ENCODE assay signal across 9 mouse cellular contexts in the genomic region with DNA sequence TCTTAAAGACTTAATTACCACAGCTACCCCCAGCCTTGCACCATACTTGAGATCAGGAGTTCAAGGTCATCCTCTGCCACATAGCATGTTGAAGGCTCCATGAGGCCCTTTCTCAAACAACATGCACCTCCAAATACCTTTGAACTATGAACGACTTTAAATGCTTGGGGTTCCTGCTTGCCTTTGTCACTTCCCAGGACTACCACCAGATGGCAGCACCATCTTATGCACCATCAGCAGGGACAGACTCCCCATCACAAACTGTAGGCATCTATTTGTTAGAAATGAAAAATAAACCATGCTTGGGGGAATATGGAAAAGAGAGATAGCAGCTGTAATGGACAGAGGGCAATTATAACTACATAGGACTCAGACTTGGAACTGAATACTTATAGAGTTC. TPM values are rescaled to one million over a fixed set of nuclear protein-coding genes. Genes with fewer than 3 reads are reported as not detected.
DNase-seq lines count a peak whose midpoint lies in the region; ATAC-seq lines count a peak whose summit lies in the region.
"Had no signal": no experiment of that assay in that cellular context is flagged by ENCODE, and none has a peak within 500 bp of the region (broad histone marks: within the 10 kb centered on the region; RNA-seq: fewer than 3 reads in every experiment).

No protein-coding gene starts in this region.

- H3K4me1 ChIP-seq in heart, embryonic 11.5 days (ENCODE audit: control insufficient read depth, insufficient read depth, low read length) = no peaks in the 10 kb centered on the region
- H3K4me1 ChIP-seq: neural tube, embryonic 12.5 days had no signal

- H3K4me2 ChIP-seq in heart, embryonic 11.5 days = no peak overlapping the region
- H3K4me2 ChIP-seq: neural tube, embryonic 12.5 days had no signal

- no peaks in the 10 kb centered on the region for H3K36me3 ChIP-seq in heart, embryonic 11.5 days (ENCODE audit: control insufficient read depth, insufficient read depth, low read length)
- H3K36me3 ChIP-seq: neural tube, embryonic 12.5 days had no signal

- no peak for ATAC-seq in heart, embryonic 11.5 days (replicated peaks; ENCODE audit: insufficient number of reproducible peaks, low FRiP score, low TSS enrichment)
- peak; percentile 32 for ATAC-seq in activated CD4-positive, CD25-positive, alpha-beta regulatory T cell, adult 4 months
- ATAC-seq in common myeloid progenitor, adult 5-6 weeks (replicated peaks; ENCODE audit: low read depth, poor library complexity, severe bottlenecking) = peak; percentile 73
- ATAC-seq in granulocyte monocyte progenitor cell, adult 5-6 weeks (replicated peaks; ENCODE audit: poor library complexity, severe bottlenecking) = peak; percentile 56; the same call in 1 of the 2 replicates

- peak; percentile 48 for DNase-seq in heart, adult 8-10 months (ENCODE audit: low spot score)
- peak; percentile 55 to 57 for DNase-seq in layer of hippocampus, postnatal 36 days
- peak; percentile 83 for DNase-seq in mesoderm, embryonic 11.5 days (ENCODE audit: low read depth, low spot score)
- DNase-seq in telencephalon, adult 2 months (ENCODE audit: low read depth, low spot score) = peak; percentile 35

- 7% methylated on average over 1 of the region's 1 CpGs for WGBS in heart, embryonic 11.5 days (ENCODE audit: insufficient replicate concordance)

- no peak overlapping the region for H3K4me3 ChIP-seq in heart, embryonic 11.5 days (ENCODE audit: low read depth, low read length)
- H3K4me3 ChIP-seq: neural tube, embryonic 12.5 days had no signal

- H3K9me3 ChIP-seq in heart, embryonic 11.5 days (replicated peaks; ENCODE audit: control insufficient read depth, low read length) = no peaks in the 10 kb centered on the region
- H3K9me3 ChIP-seq: neural tube, embryonic 12.5 days had no signal

- H3K27me3 ChIP-seq in heart, embryonic 11.5 days (ENCODE audit: control insufficient read depth, insufficient read depth, low read length) = 0 out of 2 replicates have a peak, but pooled peaks cover 3% of the 10 kb centered on the region
- H3K27me3 ChIP-seq: neural tube, embryonic 12.5 days had no signal

- no peak overlapping the region for H3K27ac ChIP-seq in heart, embryonic 11.5 days (ENCODE audit: low read depth, low read length)
- H3K27ac ChIP-seq: neural tube, embryonic 12.5 days had no signal

- H3K9ac ChIP-seq in heart, embryonic 11.5 days (ENCODE audit: low read depth, low read length) = no peak overlapping the region
- H3K9ac ChIP-seq: neural tube, embryonic 12.5 days had no signal

RNA-seq across cellular contexts. Expression of a gene that starts 51.9 kb away (rescaled TPM):
- total RNA-seq in heart, adult 8-10 months (2022) = under 1 TPM; 0.32 to 0.73 (median 0.44) TPM
- 5.8 and 6.6 TPM in 2 replicates for polyA plus RNA-seq in heart, embryonic 11.5 days (2014; fragmentation: Nextera tagmentation; extraction: Ambion mirVana)
- polyA plus RNA-seq in activated CD4-positive, CD25-positive, alpha-beta regulatory T cell, adult 4 months (2017; shearing (Covaris generic)) = 1 to 10 TPM; 1.4 to 3.1 TPM
- total RNA-seq in common myeloid progenitor, adult 5-6 weeks (2017) = not detected in 2 replicates
- not detected in 2 replicates for total RNA-seq in granulocyte monocyte progenitor cell, adult 5-6 weeks (2014; fragmentation: Nextera tagmentation)
- total RNA-seq in granulocyte monocyte progenitor cell, adult 5-6 weeks (2017) = not detected in 2 replicates
- total RNA-seq in layer of hippocampus, postnatal 36 days (2021) = 10 to 100 TPM; 55.2 to 60.6 TPM

Comparison
In these comparisons a context has a peak if more than half of its experiments do, and no peak if none do; other contexts are left out.
1. RNA of a gene that starts 51.9 kb away (total RNA-seq): 55.2 to 60.6 TPM in layer of hippocampus, postnatal 36 days; 0.32 to 0.73 TPM in heart, adult 8-10 months, not detected in common myeloid progenitor, adult 5-6 weeks and not detected in granulocyte monocyte progenitor cell, adult 5-6 weeks; every median in the first group is over 10 times any median in the second.
2. Peak in every context shown above with its lines, with median percentiles within 50 percentile points of each other: DNase-seq.